Mouse (Mus musculus): ENCODE results near the gene Gm9936. TPM values are rescaled to one million over a fixed set of nuclear protein-coding genes. Genes with fewer than 3 reads are reported as not detected.

The Gm9936 gene
- 0.18 TPM in 1 of 2 replicates, not detected in the other for polyA plus RNA-seq (2015; fragmentation: Nextera tagmentation; extraction: Ambion mirVana)

GRCm38 (mm10) chr5:114858582-114858981 is at the start of gene Gm9936:
Gene Gm9936 (minus strand): TSS chr5:114858682.
- Histone ChIP-seq H3K4me1 (ENCODE audit: control insufficient read depth, insufficient read depth, low read length) (no peaks in the 10 kb centered on the region), H3K4me3 (replicated peaks; ENCODE audit: low read length) (peak within 1 kb of the TSS; percentile 29)

GRCm38 (mm10) chr5:114902413-114902812 is 43.9 kb upstream of the Gm9936 start:
- H3K36me3 ChIP-seq (ENCODE audit: control insufficient read depth, insufficient read depth, low read length) = no peaks in the 10 kb centered on the region
- no peaks in the 10 kb centered on the region for H3K27me3 ChIP-seq (ENCODE audit: control insufficient read depth, insufficient read depth, low read length)
- no peak for ATAC-seq (ENCODE audit: insufficient read depth, low FRiP score)
- H3K4me1 ChIP-seq (ENCODE audit: control insufficient read depth, insufficient read depth, low read length) = peaks cover 1% of the 10 kb centered on the region; the same call in 1 of the 2 replicates
- no peaks in the 10 kb centered on the region; the same call in 1 of the 2 replicates for H3K9me3 ChIP-seq (replicated peaks; ENCODE audit: control insufficient read depth, low read length)
- 52% methylated on average over 1 of the region's 1 CpGs for WGBS
- H3K4me2 ChIP-seq (ENCODE audit: low read depth, low read length) = no peak overlapping the region
- no peak overlapping the region for H3K4me3 ChIP-seq (replicated peaks; ENCODE audit: low read length)
- H3K9ac ChIP-seq (ENCODE audit: low read length) = no peak overlapping the region
- H3K27ac ChIP-seq (ENCODE audit: low read length) = no peak overlapping the region

More at GRCm38 (mm10) chr5:114858582-114858981, at the start of gene Gm9936:
- Histone ChIP-seq H3K4me2 (ENCODE audit: low read depth, low read length) (peak within 1 kb of the TSS; percentile 53), H3K9ac (ENCODE audit: low read length) (peak within 1 kb of the TSS; percentile 53; the same call in 1 of the 2 replicates), H3K36me3 (ENCODE audit: control insufficient read depth, insufficient read depth, low read length) (no peaks in the 10 kb centered on the region), H3K9me3 (replicated peaks; ENCODE audit: control insufficient read depth, low read length) (no peaks in the 10 kb centered on the region), H3K27ac (ENCODE audit: low read length) (no peak within 1 kb of the TSS), H3K27me3 (ENCODE audit: control insufficient read depth, insufficient read depth, low read length) (no peaks in the 10 kb centered on the region)
- WGBS = 74% methylated on average over 12 of the region's 12 CpGs
- ATAC-seq (ENCODE audit: insufficient read depth, low FRiP score) = no peak

DNA sequence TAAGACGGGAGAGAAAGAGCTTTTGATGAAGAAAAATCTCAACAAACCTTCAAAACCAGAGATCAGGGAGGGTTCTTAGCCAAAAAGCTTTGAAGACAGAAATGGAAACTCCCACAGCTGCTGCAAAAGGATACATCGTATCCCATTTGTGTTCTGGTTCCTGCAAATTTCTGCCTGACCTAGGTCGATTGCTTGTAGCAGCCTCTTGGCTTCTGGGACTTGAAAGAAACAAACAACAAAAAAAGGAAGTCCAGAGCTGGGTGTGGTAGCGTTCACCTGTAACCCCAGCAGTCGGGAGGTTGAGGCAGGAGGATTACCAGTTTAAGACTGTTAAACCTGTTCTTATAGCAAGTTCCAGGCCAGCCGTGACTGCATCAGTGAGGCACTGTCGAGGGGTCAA is 40.4 kb upstream of the Gm9936 start:
- no peak overlapping the region for H3K4me2 ChIP-seq (ENCODE audit: low read depth, low read length)
- no peak for ATAC-seq (ENCODE audit: insufficient read depth, low FRiP score)

GRCm38 (mm10) chr5:114897374-114897793 is 38.9 kb upstream of the Gm9936 start:
- ATAC-seq (ENCODE audit: insufficient read depth, low FRiP score) = peak; percentile 37; the same call in 1 of the 2 replicates
- Histone ChIP-seq H3K4me2 (ENCODE audit: low read depth, low read length) (peak overlapping the region; percentile 55), H3K36me3 (ENCODE audit: control insufficient read depth, insufficient read depth, low read length) (no peaks in the 10 kb centered on the region), H3K9ac (ENCODE audit: low read length) (peak overlapping the region; percentile 62), H3K4me1 (ENCODE audit: control insufficient read depth, insufficient read depth, low read length) (peaks cover 8% of the 10 kb centered on the region; the same call in 1 of the 2 replicates), H3K4me3 (replicated peaks; ENCODE audit: low read length) (peak overlapping the region; percentile 38), H3K27ac (ENCODE audit: low read length) (peak overlapping the region; percentile 53; the same call in 1 of the 2 replicates), H3K27me3 (ENCODE audit: control insufficient read depth, insufficient read depth, low read length) (no peaks in the 10 kb centered on the region), H3K9me3 (replicated peaks; ENCODE audit: control insufficient read depth, low read length) (no peaks in the 10 kb centered on the region)
- 9% methylated on average over 7 of the region's 7 CpGs for WGBS

More for the DNA sequence above, 40.4 kb upstream of the Gm9936 start:
- peaks cover 8% of the 10 kb centered on the region; the same call in 1 of the 2 replicates for H3K4me1 ChIP-seq (ENCODE audit: control insufficient read depth, insufficient read depth, low read length)
- H3K27ac ChIP-seq (ENCODE audit: low read length) = no peak overlapping the region
- no peaks in the 10 kb centered on the region for H3K36me3 ChIP-seq (ENCODE audit: control insufficient read depth, insufficient read depth, low read length)
- no peak overlapping the region for H3K9ac ChIP-seq (ENCODE audit: low read length)
- no peak overlapping the region for H3K4me3 ChIP-seq (replicated peaks; ENCODE audit: low read length)
- WGBS = 67% methylated on average over 7 of the region's 7 CpGs
- no peaks in the 10 kb centered on the region for H3K27me3 ChIP-seq (ENCODE audit: control insufficient read depth, insufficient read depth, low read length)
- no peaks in the 10 kb centered on the region for H3K9me3 ChIP-seq (replicated peaks; ENCODE audit: control insufficient read depth, low read length)

DNA sequence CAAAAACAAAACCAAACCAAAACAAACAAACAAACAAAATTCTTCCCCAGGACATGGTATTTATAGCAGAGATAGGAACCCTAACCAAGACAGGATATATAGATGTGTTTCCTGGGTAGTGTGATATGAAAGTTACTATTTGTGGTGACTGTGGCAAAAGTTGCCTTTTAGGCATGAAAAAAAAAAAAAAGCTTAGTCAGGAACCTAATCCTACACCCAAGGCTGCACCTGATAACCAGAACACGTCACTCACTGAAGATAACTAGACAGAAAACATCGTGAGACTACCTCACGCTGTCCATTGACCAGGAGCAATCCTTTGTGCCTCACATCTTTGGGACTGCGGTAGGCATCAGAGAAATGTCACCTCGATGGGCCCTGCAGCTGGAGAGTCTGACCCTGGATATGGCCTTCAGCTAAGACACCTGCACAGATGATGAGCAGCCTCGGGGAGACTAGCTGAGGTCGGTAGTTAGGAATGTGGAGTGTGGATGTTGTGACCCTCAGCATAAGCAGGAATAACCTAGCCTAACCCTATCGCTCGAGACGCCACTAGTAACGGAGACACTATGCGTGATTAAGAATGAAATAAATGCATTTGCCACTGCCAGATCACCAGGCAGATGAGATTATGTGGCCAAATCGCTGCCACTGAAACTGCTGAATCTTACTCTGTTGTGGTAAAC is 38.3 kb upstream of the Gm9936 start, which contains the start of gene Oasl2:
Gene Oasl2 (plus strand): TSS at position 249 of the 686 bp plus-strand sequence.
- H3K9me3 ChIP-seq (replicated peaks; ENCODE audit: control insufficient read depth, low read length) = no peaks in the 10 kb centered on the region
- H3K9ac ChIP-seq (ENCODE audit: low read length) = peak within 1 kb of the TSS; percentile 62
- peak within 1 kb of the TSS; percentile 55 for H3K4me2 ChIP-seq (ENCODE audit: low read depth, low read length)
- H3K4me1 ChIP-seq (ENCODE audit: control insufficient read depth, insufficient read depth, low read length) = peaks cover 8% of the 10 kb centered on the region; the same call in 1 of the 2 replicates
- H3K27me3 ChIP-seq (ENCODE audit: control insufficient read depth, insufficient read depth, low read length) = no peaks in the 10 kb centered on the region
- H3K4me3 ChIP-seq (replicated peaks; ENCODE audit: low read length) = peak within 1 kb of the TSS; percentile 38
- ATAC-seq (ENCODE audit: insufficient read depth, low FRiP score) = no peak
- WGBS = 55% methylated on average over 13 of the region's 13 CpGs
- H3K36me3 ChIP-seq (ENCODE audit: control insufficient read depth, insufficient read depth, low read length) = no peaks in the 10 kb centered on the region
- H3K27ac ChIP-seq (ENCODE audit: low read length) = peak within 1 kb of the TSS; percentile 53; the same call in 1 of the 2 replicates

DNA sequence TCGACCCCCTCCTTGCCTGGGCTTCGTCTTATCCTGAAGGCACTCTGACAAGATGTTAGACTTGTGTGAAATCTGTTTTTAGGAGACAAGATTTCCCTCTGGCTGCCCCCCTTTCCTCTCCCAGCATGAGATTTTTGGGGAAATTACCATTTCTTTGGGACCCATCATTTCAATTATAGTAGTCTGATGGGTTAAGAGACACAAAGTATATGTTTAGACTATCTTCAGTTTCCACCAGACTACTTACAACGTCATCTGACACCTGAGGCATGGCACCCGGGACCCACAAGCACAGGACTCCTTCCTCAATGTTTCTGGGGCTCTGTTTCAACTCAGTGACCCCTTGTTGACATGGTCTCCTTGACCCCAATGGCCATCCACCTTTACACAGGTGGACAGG is 37.1 kb upstream of the Gm9936 start:
- Histone ChIP-seq H3K36me3 (ENCODE audit: control insufficient read depth, insufficient read depth, low read length) (no peaks in the 10 kb centered on the region), H3K27me3 (ENCODE audit: control insufficient read depth, insufficient read depth, low read length) (no peaks in the 10 kb centered on the region), H3K9ac (ENCODE audit: low read length) (no peak overlapping the region), H3K4me1 (ENCODE audit: control insufficient read depth, insufficient read depth, low read length) (peaks cover 8% of the 10 kb centered on the region; the same call in 1 of the 2 replicates), H3K9me3 (replicated peaks; ENCODE audit: control insufficient read depth, low read length) (no peaks in the 10 kb centered on the region), H3K27ac (ENCODE audit: low read length) (no peak overlapping the region), H3K4me3 (replicated peaks; ENCODE audit: low read length) (no peak overlapping the region), H3K4me2 (ENCODE audit: low read depth, low read length) (no peak overlapping the region)
- WGBS = 73% methylated on average over 4 of the region's 4 CpGs
- no peak for ATAC-seq (ENCODE audit: insufficient read depth, low FRiP score)

DNA sequence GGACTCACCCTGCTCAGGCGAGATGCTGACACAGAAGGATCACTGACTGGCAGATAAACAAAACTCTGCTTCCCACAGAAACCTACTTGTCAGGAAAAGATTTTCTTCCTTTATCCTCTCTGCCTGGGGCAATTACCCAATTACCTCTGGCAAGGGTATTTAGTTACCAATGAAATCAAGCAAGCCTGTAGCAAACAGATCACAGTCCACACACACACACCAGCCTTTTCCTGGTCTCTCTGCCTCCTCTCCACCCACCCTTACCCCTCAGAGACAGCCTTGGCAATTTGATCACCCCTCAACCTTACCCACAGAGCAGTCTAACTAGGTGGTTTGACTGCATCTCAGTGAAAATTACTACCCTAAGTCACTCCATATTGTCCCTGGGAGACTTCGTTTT is 30.5 kb upstream of the Gm9936 start:
- H3K4me2 ChIP-seq (ENCODE audit: low read depth, low read length) = no peak overlapping the region
- H3K27ac ChIP-seq (ENCODE audit: low read length) = no peak overlapping the region
- H3K27me3 ChIP-seq (ENCODE audit: control insufficient read depth, insufficient read depth, low read length) = no peaks in the 10 kb centered on the region
- no peak overlapping the region for H3K4me3 ChIP-seq (replicated peaks; ENCODE audit: low read length)
- 82% methylated on average over 2 of the region's 2 CpGs for WGBS
- H3K4me1 ChIP-seq (ENCODE audit: control insufficient read depth, insufficient read depth, low read length) = no peaks in the 10 kb centered on the region
- no peaks in the 10 kb centered on the region for H3K36me3 ChIP-seq (ENCODE audit: control insufficient read depth, insufficient read depth, low read length)
- H3K9ac ChIP-seq (ENCODE audit: low read length) = no peak overlapping the region
- ATAC-seq (ENCODE audit: insufficient read depth, low FRiP score) = no peak
- H3K9me3 ChIP-seq (replicated peaks; ENCODE audit: control insufficient read depth, low read length) = no peaks in the 10 kb centered on the region

- no peaks in the 10 kb centered on the region for H3K9me3 ChIP-seq (replicated peaks; ENCODE audit: control insufficient read depth, low read length)
- ATAC-seq (ENCODE audit: insufficient read depth, low FRiP score) = no peak
- WGBS = 64% methylated on average over 6 of the region's 6 CpGs
- H3K27me3 ChIP-seq (ENCODE audit: control insufficient read depth, insufficient read depth, low read length) = no peaks in the 10 kb centered on the region
- H3K4me3 ChIP-seq (replicated peaks; ENCODE audit: low read length) = no peak overlapping the region
- H3K4me1 ChIP-seq (ENCODE audit: control insufficient read depth, insufficient read depth, low read length) = no peaks in the 10 kb centered on the region
- no peak overlapping the region for H3K9ac ChIP-seq (ENCODE audit: low read length)
- H3K36me3 ChIP-seq (ENCODE audit: control insufficient read depth, insufficient read depth, low read length) = no peaks in the 10 kb centered on the region
- no peak overlapping the region; the same call in 1 of the 2 replicates for H3K27ac ChIP-seq (ENCODE audit: low read length)
- H3K4me2 ChIP-seq (ENCODE audit: low read depth, low read length) = no peak overlapping the region
These were observed 28.3 kb upstream of the Gm9936 start for GRCm38 (mm10) chr5:114886801-114887200.

- H3K27ac ChIP-seq (ENCODE audit: low read length) = no peak overlapping the region
- no peak overlapping the region for H3K4me3 ChIP-seq (replicated peaks; ENCODE audit: low read length)
- no peak for ATAC-seq (ENCODE audit: insufficient read depth, low FRiP score)
- H3K27me3 ChIP-seq (ENCODE audit: control insufficient read depth, insufficient read depth, low read length) = no peaks in the 10 kb centered on the region
- no peaks in the 10 kb centered on the region for H3K9me3 ChIP-seq (replicated peaks; ENCODE audit: control insufficient read depth, low read length)
- H3K36me3 ChIP-seq (ENCODE audit: control insufficient read depth, insufficient read depth, low read length) = no peaks in the 10 kb centered on the region
- H3K4me2 ChIP-seq (ENCODE audit: low read depth, low read length) = no peak overlapping the region
- WGBS = 79% methylated on average over 11 of the region's 11 CpGs
- no peak overlapping the region for H3K9ac ChIP-seq (ENCODE audit: low read length)
- H3K4me1 ChIP-seq (ENCODE audit: control insufficient read depth, insufficient read depth, low read length) = no peaks in the 10 kb centered on the region
These were observed 24.5 kb upstream of the Gm9936 start for GRCm38 (mm10) chr5:114883022-114883421.
